Mouse (Mus musculus) spleen, postnatal 4 days (tissue): ENCODE measurements around the gene Ifna6.
"Not testable (repeated sequence)": the region's sequence is repeated elsewhere in the genome, so short reads cannot be mapped to it uniquely, and the experiment has no call there.

Experiments
- DNase-seq, 2 experiments: peaks; one replicate each; pipeline ENCODE4 v3.0.0; 2022; ENCODE audit warnings: low spot score in 2 of 2

The Ifna6 gene

DNA sequence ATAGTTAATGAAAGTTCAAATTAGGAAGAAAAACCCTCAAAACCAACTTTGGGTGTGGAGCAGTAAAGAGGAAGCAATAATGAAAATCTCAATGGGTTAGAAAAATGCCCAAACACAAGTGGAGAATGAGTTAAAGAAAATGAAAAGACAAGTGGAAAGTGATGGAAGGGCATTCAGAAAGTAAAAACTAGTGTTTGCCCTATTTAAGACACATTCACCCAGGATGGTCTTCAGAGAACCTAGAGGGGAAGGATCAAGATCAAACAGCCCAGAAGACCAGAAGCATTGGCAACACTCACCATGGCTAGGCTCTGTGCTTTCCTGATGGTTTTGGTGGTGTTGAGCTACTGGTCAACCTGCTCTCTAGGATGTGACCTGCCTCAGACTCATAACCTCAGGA, at the start of gene Ifna6:
Ifna6 (plus strand) TSS at position 301 of the 400 bp plus-strand sequence.
- not testable (repeated sequence) for DNase-seq

DNA sequence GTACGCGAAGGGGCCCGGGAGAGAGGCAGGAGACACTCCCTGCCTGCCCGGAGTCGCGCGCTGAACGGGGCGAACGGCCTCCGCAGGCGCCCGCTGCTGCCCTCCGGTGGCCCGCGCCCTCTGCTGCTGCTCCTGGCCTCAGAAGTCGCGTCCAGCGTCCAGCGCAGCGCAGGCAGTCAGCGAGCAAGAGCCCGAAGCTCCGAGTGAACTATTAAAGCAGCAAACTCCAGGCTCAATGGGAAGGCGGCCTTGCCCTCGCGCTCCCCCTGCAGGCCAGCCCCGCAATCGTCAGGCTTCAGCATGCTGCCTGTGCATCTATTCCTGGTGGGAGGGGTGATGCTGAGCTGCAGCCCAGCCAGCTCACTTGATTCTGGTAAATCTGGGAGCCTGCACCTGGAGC, 47.7 kb upstream of the Ifna6 start, which contains the start of gene Gm13272:
Gm13272 (plus strand) TSS at position 301 of the 400 bp plus-strand sequence.
- DNase-seq = not testable (repeated sequence)

DNA sequence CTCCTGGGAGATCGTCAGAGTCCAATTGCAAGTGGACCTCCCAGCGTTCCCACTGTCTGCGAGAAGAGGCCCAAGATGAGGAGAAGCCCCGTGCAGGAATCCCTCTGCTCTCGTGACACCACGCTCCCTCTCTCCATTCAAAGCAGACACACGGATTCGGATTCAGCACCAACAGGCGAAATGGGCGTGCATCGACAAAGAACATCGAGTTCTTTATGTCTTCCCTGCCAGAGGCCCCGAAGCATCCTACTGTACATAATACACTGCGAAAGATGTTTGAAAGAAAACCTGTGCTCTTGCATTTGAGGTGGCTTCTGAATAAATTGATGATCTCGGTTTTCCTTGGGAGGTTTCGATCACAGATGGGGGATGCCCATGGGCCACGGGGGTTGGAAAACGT, 46.9 kb upstream of the Ifna6 start:
- DNase-seq = peak in 1 of 2 experiments; percentile 62

DNA sequence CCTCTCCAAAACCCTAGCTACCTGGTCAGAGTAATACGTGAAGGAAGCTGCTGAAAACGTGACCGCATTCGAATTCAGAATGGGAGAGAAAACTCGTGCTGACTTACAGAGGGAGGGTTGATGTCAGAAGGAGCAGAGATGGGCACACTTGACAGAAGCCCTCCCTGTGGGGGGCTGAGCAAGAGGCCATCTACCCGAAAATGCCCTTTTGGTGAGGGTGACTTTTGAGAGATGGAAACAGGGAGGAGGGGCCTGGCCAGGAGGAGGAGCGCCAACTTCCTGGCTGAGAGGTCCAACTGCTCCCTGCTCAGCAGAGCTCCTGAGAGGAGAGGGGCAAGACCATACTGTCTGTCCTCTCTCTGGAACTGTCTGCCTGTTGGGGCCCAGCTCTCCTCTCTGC, 45.4 kb upstream of the Ifna6 start, which contains the start of gene Ifnz:
Ifnz (plus strand) TSS at position 301 of the 400 bp plus-strand sequence.
- not testable (repeated sequence) for DNase-seq

DNA sequence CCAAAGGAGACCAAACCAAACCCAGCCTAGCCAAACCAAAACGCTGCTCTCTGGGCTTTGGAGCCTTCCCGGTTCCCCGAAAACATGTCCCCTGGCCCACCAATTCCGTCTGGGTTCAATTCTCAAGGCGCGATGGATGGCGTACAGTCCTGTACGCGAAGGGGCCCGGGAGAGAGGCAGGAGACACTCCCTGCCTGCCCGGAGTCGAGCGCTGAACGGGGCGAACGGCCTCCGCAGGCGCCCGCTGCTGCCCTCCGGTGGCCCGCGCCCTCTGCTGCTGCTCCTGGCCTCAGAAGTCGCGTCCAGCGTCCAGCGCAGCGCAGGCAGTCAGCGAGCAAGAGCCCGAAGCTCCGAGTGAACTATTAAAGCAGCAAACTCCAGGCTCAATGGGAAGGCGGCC, 44.9 kb upstream of the Ifna6 start:
- not testable (repeated sequence) for DNase-seq

DNA sequence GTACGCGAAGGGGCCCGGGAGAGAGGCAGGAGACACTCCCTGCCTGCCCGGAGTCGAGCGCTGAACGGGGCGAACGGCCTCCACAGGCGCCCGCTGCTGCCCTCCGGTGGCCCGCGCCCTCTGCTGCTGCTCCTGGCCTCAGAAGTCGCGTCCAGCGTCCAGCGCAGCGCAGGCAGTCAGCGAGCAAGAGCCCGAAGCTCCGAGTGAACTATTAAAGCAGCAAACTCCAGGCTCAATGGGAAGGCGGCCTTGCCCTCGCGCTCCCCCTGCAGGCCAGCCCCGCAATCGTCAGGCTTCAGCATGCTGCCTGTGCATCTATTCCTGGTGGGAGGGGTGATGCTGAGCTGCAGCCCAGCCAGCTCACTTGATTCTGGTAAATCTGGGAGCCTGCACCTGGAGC, 41.8 kb upstream of the Ifna6 start, which contains the start of gene Gm13276:
Gm13276 (plus strand) TSS at position 301 of the 400 bp plus-strand sequence.
- DNase-seq = not testable (repeated sequence)

DNA sequence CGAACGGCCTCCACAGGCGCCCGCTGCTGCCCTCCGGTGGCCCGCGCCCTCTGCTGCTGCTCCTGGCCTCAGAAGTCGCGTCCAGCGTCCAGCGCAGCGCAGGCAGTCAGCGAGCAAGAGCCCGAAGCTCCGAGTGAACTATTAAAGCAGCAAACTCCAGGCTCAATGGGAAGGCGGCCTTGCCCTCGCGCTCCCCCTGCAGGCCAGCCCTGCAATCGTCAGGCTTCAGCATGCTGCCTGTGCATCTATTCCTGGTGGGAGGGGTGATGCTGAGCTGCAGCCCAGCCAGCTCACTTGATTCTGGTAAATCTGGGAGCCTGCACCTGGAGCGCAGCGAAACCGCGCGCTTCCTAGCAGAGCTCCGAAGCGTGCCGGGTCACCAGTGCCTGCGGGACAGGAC, 38.8 kb upstream of the Ifna6 start, which contains the start of gene Gm13277:
Gm13277 (plus strand) TSS at position 231 of the 400 bp plus-strand sequence.
- DNase-seq = peak; percentile 61 to 76

DNA sequence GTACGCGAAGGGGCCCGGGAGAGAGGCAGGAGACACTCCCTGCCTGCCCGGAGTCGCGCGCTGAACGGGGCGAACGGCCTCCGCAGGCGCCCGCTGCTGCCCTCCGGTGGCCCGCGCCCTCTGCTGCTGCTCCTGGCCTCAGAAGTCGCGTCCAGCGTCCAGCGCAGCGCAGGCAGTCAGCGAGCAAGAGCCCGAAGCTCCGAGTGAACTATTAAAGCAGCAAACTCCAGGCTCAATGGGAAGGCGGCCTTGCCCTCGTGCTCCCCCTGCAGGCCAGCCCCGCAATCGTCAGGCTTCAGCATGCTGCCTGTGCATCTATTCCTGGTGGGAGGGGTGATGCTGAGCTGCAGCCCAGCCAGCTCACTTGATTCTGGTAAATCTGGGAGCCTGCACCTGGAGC, 36.0 kb upstream of the Ifna6 start, which contains the start of gene Gm13278:
Gm13278 (plus strand) TSS at position 301 of the 400 bp plus-strand sequence.
- not testable (repeated sequence) for DNase-seq

DNA sequence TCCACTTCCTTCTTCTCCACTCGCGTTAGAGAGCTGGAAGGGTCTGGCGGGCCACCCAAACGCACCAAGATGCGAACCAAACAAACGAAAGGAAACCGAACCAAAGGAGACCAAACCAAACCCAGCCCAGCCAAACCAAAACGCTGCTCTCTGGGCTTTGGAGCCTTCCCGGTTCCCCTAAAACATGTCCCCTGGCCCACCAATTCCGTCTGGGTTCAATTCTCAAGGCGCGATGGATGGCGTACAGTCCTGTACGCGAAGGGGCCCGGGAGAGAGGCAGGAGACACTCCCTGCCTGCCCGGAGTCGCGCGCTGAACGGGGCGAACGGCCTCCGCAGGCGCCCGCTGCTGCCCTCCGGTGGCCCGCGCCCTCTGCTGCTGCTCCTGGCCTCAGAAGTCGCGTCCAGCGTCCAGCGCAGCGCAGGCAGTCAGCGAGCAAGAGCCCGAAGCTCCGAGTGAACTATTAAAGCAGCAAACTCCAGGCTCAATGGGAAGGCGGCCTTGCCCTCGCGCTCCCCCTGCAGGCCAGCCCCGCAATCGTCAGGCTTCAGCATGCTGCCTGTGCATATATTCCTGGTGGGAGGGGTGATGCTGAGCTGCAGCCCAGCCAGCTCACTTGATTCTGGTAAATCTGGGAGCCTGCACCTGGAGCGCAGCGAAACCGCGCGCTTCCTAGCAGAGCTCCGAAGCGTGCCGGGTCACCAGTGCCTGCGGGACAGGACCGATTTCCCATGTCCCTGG, 33.1 kb upstream of the Ifna6 start, which contains the start of gene Gm13275:
Gm13275 (plus strand) TSS at position 552 of the 740 bp plus-strand sequence.
- peak; percentile 59 to 89 for DNase-seq

DNA sequence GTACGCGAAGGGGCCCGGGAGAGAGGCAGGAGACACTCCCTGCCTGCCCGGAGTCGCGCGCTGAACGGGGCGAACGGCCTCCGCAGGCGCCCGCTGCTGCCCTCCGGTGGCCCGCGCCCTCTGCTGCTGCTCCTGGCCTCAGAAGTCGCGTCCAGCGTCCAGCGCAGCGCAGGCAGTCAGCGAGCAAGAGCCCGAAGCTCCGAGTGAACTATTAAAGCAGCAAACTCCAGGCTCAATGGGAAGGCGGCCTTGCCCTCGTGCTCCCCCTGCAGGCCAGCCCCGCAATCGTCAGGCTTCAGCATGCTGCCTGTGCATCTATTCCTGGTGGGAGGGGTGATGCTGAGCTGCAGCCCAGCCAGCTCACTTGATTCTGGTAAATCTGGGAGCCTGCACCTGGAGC, 30.1 kb upstream of the Ifna6 start, which contains the start of gene Gm13279:
Gm13279 (plus strand) TSS at position 301 of the 400 bp plus-strand sequence.
- not testable (repeated sequence) for DNase-seq

DNA sequence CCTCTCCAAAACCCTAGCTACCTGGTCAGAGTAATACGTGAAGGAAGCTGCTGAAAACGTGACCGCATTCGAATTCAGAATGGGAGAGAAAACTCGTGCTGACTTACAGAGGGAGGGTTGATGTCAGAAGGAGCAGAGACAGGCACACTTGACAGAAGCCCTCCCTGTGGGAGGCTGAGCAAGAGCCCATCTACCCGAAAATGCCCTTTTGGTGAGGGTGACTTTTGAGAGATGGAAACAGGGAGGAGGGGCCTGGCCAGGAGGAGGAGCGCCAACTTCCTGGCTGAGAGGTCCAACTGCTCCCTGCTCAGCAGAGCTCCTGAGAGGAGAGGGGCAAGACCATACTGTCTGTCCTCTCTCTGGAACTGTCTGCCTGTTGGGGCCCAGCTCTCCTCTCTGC, 27.9 kb upstream of the Ifna6 start, which contains the start of gene Gm13285:
Gm13285 (plus strand) TSS at position 301 of the 400 bp plus-strand sequence.
- DNase-seq = not testable (repeated sequence)

DNA sequence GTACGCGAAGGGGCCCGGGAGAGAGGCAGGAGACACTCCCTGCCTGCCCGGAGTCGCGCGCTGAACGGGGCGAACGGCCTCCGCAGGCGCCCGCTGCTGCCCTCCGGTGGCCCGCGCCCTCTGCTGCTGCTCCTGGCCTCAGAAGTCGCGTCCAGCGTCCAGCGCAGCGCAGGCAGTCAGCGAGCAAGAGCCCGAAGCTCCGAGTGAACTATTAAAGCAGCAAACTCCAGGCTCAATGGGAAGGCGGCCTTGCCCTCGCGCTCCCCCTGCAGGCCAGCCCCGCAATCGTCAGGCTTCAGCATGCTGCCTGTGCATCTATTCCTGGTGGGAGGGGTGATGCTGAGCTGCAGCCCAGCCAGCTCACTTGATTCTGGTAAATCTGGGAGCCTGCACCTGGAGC, 24.3 kb upstream of the Ifna6 start, which contains the start of gene Gm13287:
Gm13287 (plus strand) TSS at position 301 of the 400 bp plus-strand sequence.
- DNase-seq = not testable (repeated sequence)

DNA sequence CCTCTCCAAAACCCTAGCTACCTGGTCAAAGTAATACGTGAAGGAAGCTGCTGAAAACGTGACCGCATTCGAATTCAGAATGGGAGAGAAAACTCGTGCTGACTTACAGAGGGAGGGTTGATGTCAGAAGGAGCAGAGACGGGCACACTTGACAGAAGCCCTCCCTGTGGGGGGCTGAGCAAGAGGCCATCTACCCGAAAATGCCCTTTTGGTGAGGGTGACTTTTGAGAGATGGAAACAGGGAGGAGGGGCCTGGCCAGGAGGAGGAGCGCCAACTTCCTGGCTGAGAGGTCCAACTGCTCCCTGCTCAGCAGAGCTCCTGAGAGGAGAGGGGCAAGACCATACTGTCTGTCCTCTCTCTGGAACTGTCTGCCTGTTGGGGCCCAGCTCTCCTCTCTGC, 22.0 kb upstream of the Ifna6 start, which contains the start of gene Gm13288:
Gm13288 (plus strand) TSS at position 301 of the 400 bp plus-strand sequence.
- not testable (repeated sequence) for DNase-seq

DNA sequence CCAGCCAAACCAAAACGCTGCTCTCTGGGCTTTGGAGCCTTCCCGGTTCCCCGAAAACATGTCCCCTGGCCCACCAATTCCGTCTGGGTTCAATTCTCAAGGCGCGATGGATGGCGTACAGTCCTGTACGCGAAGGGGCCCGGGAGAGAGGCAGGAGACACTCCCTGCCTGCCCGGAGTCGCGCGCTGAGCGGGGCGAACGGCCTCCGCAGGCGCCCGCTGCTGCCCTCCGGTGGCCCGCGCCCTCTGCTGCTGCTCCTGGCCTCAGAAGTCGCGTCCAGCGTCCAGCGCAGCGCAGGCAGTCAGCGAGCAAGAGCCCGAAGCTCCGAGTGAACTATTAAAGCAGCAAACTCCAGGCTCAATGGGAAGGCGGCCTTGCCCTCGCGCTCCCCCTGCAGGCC, 21.5 kb upstream of the Ifna6 start:
- not testable (repeated sequence) for DNase-seq

DNA sequence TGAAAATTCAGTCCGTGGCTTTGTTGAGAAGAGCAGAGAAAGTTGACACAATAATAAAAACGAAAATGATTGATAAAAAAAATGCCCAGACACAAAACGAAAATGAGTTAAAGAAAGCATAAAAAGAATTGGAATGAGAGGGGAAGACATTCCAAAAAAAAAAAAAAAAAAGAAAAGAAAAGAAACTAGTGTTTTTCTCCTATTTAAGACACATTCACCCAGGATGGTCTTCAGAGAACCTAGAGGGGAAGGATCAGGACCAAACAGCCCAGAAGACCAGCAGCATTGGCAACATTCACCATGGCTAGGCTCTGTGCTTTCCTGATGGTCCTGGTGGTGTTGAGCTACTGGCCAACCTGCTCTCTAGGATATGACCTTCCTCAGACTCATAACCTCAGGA, 11.3 kb upstream of the Ifna6 start, which contains the start of gene Ifna7:
Ifna7 (plus strand) TSS at position 301 of the 400 bp plus-strand sequence.
- DNase-seq = no peak

DNA sequence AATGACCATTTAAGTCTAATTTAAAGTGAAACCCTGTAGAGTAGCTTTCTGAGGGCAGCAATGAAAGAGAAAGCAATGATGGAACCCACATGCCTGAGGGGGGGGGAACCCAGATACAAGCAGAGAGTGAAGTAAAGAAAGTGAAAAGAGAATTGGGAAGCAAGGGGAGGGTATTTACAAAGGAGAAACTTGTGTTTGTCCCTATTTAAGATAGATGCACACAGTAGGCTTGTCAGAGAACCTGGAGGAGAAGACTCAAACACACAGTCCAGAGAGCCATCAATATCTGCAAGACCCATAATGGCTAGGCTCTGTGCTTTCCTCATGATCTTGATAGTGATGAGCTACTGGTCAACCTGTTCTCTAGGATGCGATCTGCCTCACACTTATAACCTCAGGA, 7.6 kb upstream of the Ifna6 start, which contains the start of gene Ifna11:
Ifna11 (plus strand) TSS at position 301 of the 400 bp plus-strand sequence.
- DNase-seq = no peak

DNA sequence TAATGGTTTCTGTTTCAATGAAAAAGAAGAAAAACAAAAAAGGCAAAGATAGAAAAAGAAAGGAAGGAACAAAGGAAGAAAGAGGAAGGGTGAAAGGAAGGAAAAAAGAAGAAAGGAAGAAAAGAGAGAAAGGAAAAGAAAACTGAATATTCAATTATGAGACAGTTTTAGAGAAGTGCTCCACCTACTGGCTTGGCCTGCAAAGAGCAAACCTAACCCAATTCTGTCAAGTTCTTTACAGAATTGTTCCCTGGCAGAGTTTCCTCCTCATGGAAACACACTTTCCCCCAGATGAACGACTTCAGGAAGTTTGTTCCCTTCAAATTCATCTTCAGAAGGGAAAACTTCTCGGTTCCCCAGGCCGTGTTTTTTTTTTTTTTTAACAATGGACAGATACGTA, 4.2 kb upstream of the Ifna6 start:
- no peak for DNase-seq

DNA sequence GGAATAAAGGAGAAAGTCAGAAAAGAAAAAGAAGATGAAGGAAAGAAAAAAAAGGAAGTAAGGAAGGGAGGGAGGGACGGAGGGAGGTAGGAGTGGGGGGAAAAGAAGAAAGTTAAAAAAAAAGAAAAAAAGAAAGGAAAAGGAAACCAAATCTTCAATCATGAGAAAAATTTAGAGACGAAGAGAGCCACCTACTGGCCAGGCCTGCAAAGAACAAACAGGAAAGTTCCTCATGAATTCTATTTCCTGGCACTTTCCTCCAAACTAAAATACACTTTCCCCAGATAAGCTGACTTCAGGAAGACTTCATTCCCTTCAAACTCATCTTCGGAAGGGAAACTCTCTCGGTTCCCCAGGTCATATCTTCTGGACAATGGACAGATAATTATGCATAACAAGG, 3.3 kb downstream of the Ifna6 start:
- no peak for DNase-seq

DNA sequence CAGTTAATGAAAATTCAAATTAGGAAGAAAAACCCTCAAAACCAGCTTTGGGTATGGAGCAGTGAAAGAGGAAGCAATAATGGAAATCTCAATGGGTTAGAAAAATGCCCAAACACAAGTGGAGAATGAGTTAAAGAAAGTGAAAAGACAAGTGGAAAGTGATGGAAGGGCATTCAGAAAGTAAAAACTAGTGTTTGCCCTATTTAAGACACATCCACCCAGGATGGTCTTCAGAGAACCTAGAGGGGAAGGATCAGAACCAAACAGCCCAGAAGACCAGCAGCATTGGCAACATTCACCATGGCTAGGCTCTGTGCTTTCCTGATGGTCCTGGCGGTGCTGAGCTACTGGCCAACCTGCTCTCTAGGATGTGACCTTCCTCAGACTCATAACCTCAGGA, 8.0 kb downstream of the Ifna6 start, which contains the start of gene Ifna5:
Ifna5 (plus strand) TSS at position 301 of the 400 bp plus-strand sequence.
- DNase-seq = not testable (repeated sequence)

DNA sequence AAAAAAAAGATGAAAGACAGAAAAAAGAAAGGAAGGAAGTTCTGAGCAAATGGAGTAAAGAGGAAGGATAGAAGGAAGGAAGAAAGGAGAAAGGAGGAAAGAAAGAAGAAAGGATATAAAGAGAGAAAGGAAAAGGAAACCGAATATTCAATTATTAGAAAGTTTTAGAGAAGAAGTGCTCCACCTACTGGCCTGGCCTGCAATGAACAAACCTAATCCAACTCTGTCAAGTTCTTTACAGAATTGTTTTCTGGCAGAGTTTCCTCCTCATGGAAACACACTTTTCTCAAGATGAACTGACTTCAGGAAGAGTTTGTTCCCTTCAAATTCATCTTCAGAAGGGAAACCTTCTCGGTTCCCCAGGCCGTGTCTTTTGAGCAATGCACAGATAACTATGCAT, 11.6 kb downstream of the Ifna6 start:
- DNase-seq = no peak

DNA sequence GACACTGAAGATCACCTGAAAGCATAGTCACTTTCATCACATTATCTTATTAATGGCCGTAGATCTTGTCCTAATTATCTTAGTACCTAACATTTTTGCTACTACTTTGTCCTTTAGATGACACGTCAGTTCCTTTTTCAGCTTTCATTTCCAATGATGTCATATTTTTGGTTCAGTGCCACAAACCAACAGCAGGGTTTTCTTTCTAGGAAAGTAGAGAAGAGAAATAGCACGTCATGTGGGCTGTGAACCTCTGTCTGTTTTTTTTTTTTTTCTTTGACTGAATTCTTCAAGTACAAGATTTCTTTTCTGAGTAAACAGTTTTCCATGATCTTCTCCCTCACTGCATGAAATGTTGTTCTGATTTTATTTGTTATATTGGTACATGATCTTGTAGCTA, 12.8 kb downstream of the Ifna6 start:
- no peak for DNase-seq

DNA sequence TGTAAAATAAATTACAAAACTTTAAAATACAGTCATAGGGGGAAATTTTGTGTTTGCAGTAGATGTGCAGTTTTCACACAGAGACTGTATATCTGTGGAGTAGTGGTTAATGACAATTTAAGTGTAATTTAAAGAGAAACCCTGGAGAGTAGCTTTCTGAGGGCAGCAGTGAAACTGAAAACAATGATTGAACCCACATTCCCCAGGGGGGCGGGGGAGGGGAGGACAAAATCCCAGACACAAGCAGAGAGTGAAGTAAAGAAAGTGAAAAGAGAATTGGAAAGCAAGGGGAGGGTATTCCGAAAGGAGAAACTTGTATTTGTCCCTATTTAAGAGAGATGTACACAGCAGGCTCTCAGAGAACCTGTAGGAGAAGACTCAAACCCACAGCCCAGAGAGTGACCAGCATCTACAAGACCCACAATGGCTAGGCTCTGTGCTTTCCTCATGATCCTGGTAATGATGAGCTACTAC, 14.3 kb downstream of the Ifna6 start, which contains the start of gene Ifna4:
Ifna4 (plus strand) TSS at position 424 of the 474 bp plus-strand sequence.
- DNase-seq = no peak
